Mouse (Mus musculus) thymus, adult 2 months (tissue): ENCODE measurements around the gene Pip4k2b. TPM values are rescaled to one million over a fixed set of nuclear protein-coding genes. Genes with fewer than 3 reads are reported as not detected.

ENCODE experiments used
- DNase-seq: peaks from one replicate; pipeline ENCODE4 v3.0.0; 2021
- H3K27ac ChIP-seq: fragments of 200-500 bp; 2 replicates; pipeline ENCODE4 v1.5.1; 2012; ENCODE audit warnings: low read length, control low read depth; ENCODE audit not compliant: control insufficient read depth, insufficient read depth
- H3K27me3 ChIP-seq: fragments of 200-500 bp; 2 replicates; pipeline ENCODE4 v1.6.1; 2012; ENCODE audit warnings: mild to moderate bottlenecking, low read length, moderate library complexity, mixed read lengths; ENCODE audit not compliant: control insufficient read depth, insufficient read depth
- H3K36me3 ChIP-seq: fragments of 200-500 bp; 2 replicates; pipeline ENCODE4 v1.6.1; 2012; ENCODE audit warnings: mild to moderate bottlenecking, low read length, moderate library complexity; ENCODE audit not compliant: control insufficient read depth, insufficient read depth
- H3K4me1 ChIP-seq: fragments of 200-500 bp; replicated peaks from 2 replicates; pipeline ENCODE4 v1.6.1; 2012; ENCODE audit warnings: low read length; ENCODE audit not compliant: control insufficient read depth, insufficient read depth
- H3K4me3 ChIP-seq: fragments of 200-500 bp; 2 replicates; pipeline ENCODE4 v1.5.1; 2012; ENCODE audit warnings: mild to moderate bottlenecking, low read length, control low read depth, moderate library complexity; ENCODE audit not compliant: control insufficient read depth, insufficient read depth
- CTCF ChIP-seq: fragments of 200-500 bp; IDR thresholded peaks from 2 replicates; pipeline ENCODE4 v1.5.1; 2012; ENCODE audit warnings: mild to moderate bottlenecking, control low read depth, low read length, moderate library complexity, borderline replicate concordance; ENCODE audit not compliant: control insufficient read depth, poor library complexity, insufficient read depth; ENCODE audit errors: extremely low read depth
- POLR2A ChIP-seq: fragments of 200-500 bp; IDR thresholded peaks from 2 replicates; pipeline ENCODE4 v1.6.1; 2012; ENCODE audit warnings: mild to moderate bottlenecking, low read length, control low read depth, moderate library complexity; ENCODE audit not compliant: control insufficient read depth, poor library complexity, insufficient read depth; ENCODE audit errors: extremely low read depth
- WGBS: fragments of 180-500 bp; shearing (Covaris S2); methylation state at CpG from one replicate; pipeline ENCODE4 v1.1.7; 2018; 5-methylcytosine and 5-hydroxymethylcytosine counted together
- polyA plus RNA-seq: library from polyadenylated mRNA; depleted of rRNA; stranded (reverse); fragments of >200 nt; gene quantifications from 2 replicates; pipeline ENCODE4 v1.2.3, GENCODE M21; 2012

Gene Pip4k2b
- polyA plus RNA-seq, 1 experiment = 28.2 TPM

GRCm38 (mm10) chr11:97758942-97759341 lies 14.4 kb upstream of the Pip4k2b start:
- no peak for DNase-seq
- peaks cover 48% of the 10 kb centered on the region for H3K36me3 ChIP-seq
- no peaks in the 10 kb centered on the region for H3K4me1 ChIP-seq
- H3K27me3 ChIP-seq = no peaks in the 10 kb centered on the region
- WGBS = 96% methylated on average over 6 of the region's 6 CpGs
- TF ChIP-seq CTCF (no peak), POLR2A (no peak)
- H3K4me3 ChIP-seq = no peak overlapping the region
- H3K27ac ChIP-seq = no peak overlapping the region

GRCm38 (mm10) chr11:97758125-97758524 lies 13.6 kb upstream of the Pip4k2b start:
- no peak overlapping the region for H3K27ac ChIP-seq
- 95% methylated on average over 1 of the region's 1 CpGs for WGBS
- H3K4me1 ChIP-seq = no peaks in the 10 kb centered on the region
- DNase-seq = no peak
- H3K4me3 ChIP-seq = no peak overlapping the region
- no peaks in the 10 kb centered on the region for H3K27me3 ChIP-seq
- TF ChIP-seq CTCF (no peak), POLR2A (no peak)
- H3K36me3 ChIP-seq = peaks cover 57% of the 10 kb centered on the region

GRCm38 (mm10) chr11:97753277-97753676 lies 8.8 kb upstream of the Pip4k2b start:
- Histone ChIP-seq H3K36me3 (peaks cover 79% of the 10 kb centered on the region), H3K4me3 (no peak overlapping the region), H3K27ac (no peak overlapping the region), H3K4me1 (no peaks in the 10 kb centered on the region), H3K27me3 (no peaks in the 10 kb centered on the region)
- 98% methylated on average over 8 of the region's 8 CpGs for WGBS
- TF ChIP-seq CTCF (no peak), POLR2A (no peak)
- DNase-seq = no peak

- H3K4me3 ChIP-seq = no peak overlapping the region
- no peak for DNase-seq
- H3K27me3 ChIP-seq = no peaks in the 10 kb centered on the region
- 95% methylated on average over 5 of the region's 5 CpGs for WGBS
- H3K36me3 ChIP-seq = peaks cover 44% of the 10 kb centered on the region
- no peak for TF ChIP-seq POLR2A
- no peak for TF ChIP-seq CTCF
- no peak overlapping the region for H3K27ac ChIP-seq
- 0 out of 2 replicates have a peak, but pooled peaks cover under 1% of the 10 kb centered on the region for H3K4me1 ChIP-seq
These were observed 4.0 kb upstream of the Pip4k2b start for GRCm38 (mm10) chr11:97748496-97748895.

GRCm38 (mm10) chr11:97747773-97748172 lies 3.3 kb upstream of the Pip4k2b start:
- DNase-seq = no peak
- 97% methylated on average over 8 of the region's 8 CpGs for WGBS
- Histone ChIP-seq H3K36me3 (peaks cover 36% of the 10 kb centered on the region), H3K4me3 (no peak overlapping the region), H3K4me1 (peaks cover 7% of the 10 kb centered on the region), H3K27me3 (no peaks in the 10 kb centered on the region), H3K27ac (no peak overlapping the region)
- TF ChIP-seq CTCF = no peak
- TF ChIP-seq POLR2A = no peak

GRCm38 (mm10) chr11:97745331-97745721 lies 822 bp upstream of the Pip4k2b start:
- Histone ChIP-seq H3K36me3 (peaks cover 17% of the 10 kb centered on the region), H3K4me1 (peaks cover 15% of the 10 kb centered on the region), H3K27ac (no peak overlapping the region), H3K27me3 (no peaks in the 10 kb centered on the region), H3K4me3 (peak overlapping the region; percentile 98)
- WGBS = 8% methylated on average over 13 of the region's 13 CpGs
- no peak for TF ChIP-seq POLR2A
- TF ChIP-seq CTCF = no peak
- no peak for DNase-seq
